Mouse (Mus musculus) hindbrain, embryonic 10.5 days (tissue): ENCODE data around the gene Icam2. TPM values are rescaled to one million over a fixed set of nuclear protein-coding genes. Genes with fewer than 3 reads are reported as not detected.

Experiments
- DNase-seq: peaks from one replicate; pipeline ENCODE4 v3.0.0-alpha.2; 2017; ENCODE audit warnings: low spot score
- H3K27ac ChIP-seq: fragments of 300-500 bp; sonication (generic); 2 replicates; pipeline ENCODE4 v1.5.1; 2016; ENCODE audit warnings: mild to moderate bottlenecking, moderate library complexity
- H3K27me3 ChIP-seq: fragments of 300-500 bp; sonication (generic); 2 replicates; pipeline ENCODE4 v1.6.1; 2016; ENCODE audit warnings: mild to moderate bottlenecking; ENCODE audit not compliant: poor library complexity, insufficient read depth, severe bottlenecking
- H3K36me3 ChIP-seq: fragments of 300-500 bp; sonication (generic); 2 replicates; pipeline ENCODE4 v1.6.1; 2016; ENCODE audit warnings: mild to moderate bottlenecking, moderate library complexity
- H3K4me1 ChIP-seq: fragments of 300-500 bp; sonication (generic); replicated peaks from 2 replicates; pipeline ENCODE4 v1.6.1; 2016; ENCODE audit warnings: mild to moderate bottlenecking
- H3K4me3 ChIP-seq: fragments of 300-500 bp; sonication (generic); 2 replicates; pipeline ENCODE4 v1.5.1; 2016; ENCODE audit warnings: mild to moderate bottlenecking, moderate library complexity
- H3K9me3 ChIP-seq: fragments of 300-500 bp; sonication (generic); 2 replicates; pipeline ENCODE4 v1.6.1; 2016; ENCODE audit warnings: mild to moderate bottlenecking, moderate library complexity
- WGBS: fragments of 180-500 bp; shearing (Covaris S2); methylation state at CpG from one replicate; pipeline ENCODE4 v1.1.7; 2016; 5-methylcytosine and 5-hydroxymethylcytosine counted together
- polyA plus RNA-seq: library from polyadenylated mRNA; unstranded; fragments of >200 nt; fragmentation: Nextera tagmentation; extraction: Ambion mirVana; gene quantifications from 2 replicates; pipeline ENCODE4 v1.2.1, GENCODE M21; 2016

The Icam2 gene
- polyA plus RNA-seq, 1 experiment from 2014 or later, result 17.2 TPM

DNA sequence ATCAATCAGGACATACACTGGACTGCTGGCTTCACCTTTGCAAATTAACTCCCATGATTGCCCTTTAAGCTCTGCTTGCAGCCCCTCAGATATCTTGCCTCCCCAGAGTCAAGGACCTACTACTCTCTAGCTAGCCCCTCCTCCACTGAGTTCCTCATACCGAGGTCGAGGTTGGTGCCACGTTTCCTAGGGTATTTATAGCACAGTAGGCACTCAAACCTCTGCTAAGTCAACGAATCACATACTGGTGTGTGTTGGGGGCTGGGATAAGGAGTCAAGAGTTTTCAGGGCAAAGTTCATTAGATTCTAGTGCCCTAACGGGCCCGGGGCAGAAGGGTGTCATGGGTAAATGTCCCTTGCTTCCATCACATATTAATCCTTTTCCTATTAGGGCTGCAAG, 58.7 kb downstream of the Icam2 start:
- Histone ChIP-seq H3K36me3 (no peaks in the 10 kb centered on the region), H3K27ac (no peak overlapping the region), H3K27me3 (no peaks in the 10 kb centered on the region), H3K9me3 (no peaks in the 10 kb centered on the region), H3K4me3 (no peak overlapping the region), H3K4me1 (peaks cover 37% of the 10 kb centered on the region)
- WGBS, result 80% methylated on average over 6 of the region's 6 CpGs
- no peak for DNase-seq

DNA sequence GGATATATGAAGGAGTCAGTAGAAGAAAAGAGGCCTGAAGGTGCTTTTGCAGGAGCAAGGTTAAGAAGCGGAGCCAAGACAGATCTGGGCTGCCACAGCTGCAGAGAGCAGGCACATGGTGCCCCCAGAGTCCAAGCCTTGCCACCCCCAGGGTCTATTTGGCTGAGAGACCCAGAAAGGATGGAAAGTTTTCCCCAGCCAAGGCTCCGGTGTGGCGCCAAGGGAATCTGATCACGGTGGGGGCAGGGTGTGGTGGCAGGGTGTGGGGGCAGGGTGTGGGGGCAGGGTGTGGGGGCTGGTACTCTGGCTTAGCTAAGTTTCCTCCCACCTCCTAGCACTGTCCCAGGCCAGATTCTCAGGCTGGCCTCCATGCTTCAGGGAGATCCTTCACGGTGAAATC, 59.4 kb downstream of the Icam2 start:
- no peaks in the 10 kb centered on the region for H3K27me3 ChIP-seq
- DNase-seq, result no peak
- H3K4me3 ChIP-seq, result no peak overlapping the region
- WGBS, result 74% methylated on average over 5 of the region's 5 CpGs
- no peak overlapping the region for H3K27ac ChIP-seq
- no peaks in the 10 kb centered on the region for H3K36me3 ChIP-seq
- peaks cover 33% of the 10 kb centered on the region for H3K4me1 ChIP-seq
- no peaks in the 10 kb centered on the region for H3K9me3 ChIP-seq

Other genes starting within 250 kb of the Icam2 start
- 0.67 TPM in 1 of 2 replicates, not detected in the other for gene Gm10840, start 227.2 kb downstream of the Icam2 start, polyA plus RNA-seq
- gene Limd2, start 227.2 kb downstream of the Icam2 start, polyA plus RNA-seq, result 366 and 418 TPM in 2 replicates
- 37.8 and 46.0 TPM in 2 replicates for gene Strada, start 185.9 kb downstream of the Icam2 start, polyA plus RNA-seq
- 57.7 and 69.0 TPM in 2 replicates for gene Ccdc47, start 171.7 kb downstream of the Icam2 start, polyA plus RNA-seq
- gene Ddx42, start 171.1 kb downstream of the Icam2 start, polyA plus RNA-seq, result 85.6 and 98.1 TPM in 2 replicates
- gene Ftsj3, start 132.0 kb downstream of the Icam2 start, polyA plus RNA-seq, result 52.6 and 78.7 TPM in 2 replicates
- 371 and 420 TPM in 2 replicates for gene Psmc5, start 131.9 kb downstream of the Icam2 start, polyA plus RNA-seq
- 24.9 and 27.3 TPM in 2 replicates for gene Smarcd2, start 115.1 kb downstream of the Icam2 start, polyA plus RNA-seq
- gene Tcam1, start 111.4 kb downstream of the Icam2 start, polyA plus RNA-seq, result 0.12 and 0.25 TPM in 2 replicates
- gene Gh, start 86.2 kb downstream of the Icam2 start, polyA plus RNA-seq, result not detected in 2 replicates
- 0.90 and 2.0 TPM in 2 replicates for gene Cd79b, start 73.3 kb downstream of the Icam2 start, polyA plus RNA-seq
- 0.05 TPM in 2 replicates for gene Scn4a, start 34.8 kb downstream of the Icam2 start, polyA plus RNA-seq
- not detected in 2 replicates for gene Prr29, start 22.6 kb downstream of the Icam2 start, polyA plus RNA-seq
- gene Ern1, start 99.8 kb upstream of the Icam2 start, polyA plus RNA-seq, result 6.3 and 7.1 TPM in 2 replicates
- gene Tex2, start 225.3 kb upstream of the Icam2 start, polyA plus RNA-seq, result 6.9 and 7.9 TPM in 2 replicates